ENCODE assay signal across 10 mouse cellular contexts in the genomic region with DNA sequence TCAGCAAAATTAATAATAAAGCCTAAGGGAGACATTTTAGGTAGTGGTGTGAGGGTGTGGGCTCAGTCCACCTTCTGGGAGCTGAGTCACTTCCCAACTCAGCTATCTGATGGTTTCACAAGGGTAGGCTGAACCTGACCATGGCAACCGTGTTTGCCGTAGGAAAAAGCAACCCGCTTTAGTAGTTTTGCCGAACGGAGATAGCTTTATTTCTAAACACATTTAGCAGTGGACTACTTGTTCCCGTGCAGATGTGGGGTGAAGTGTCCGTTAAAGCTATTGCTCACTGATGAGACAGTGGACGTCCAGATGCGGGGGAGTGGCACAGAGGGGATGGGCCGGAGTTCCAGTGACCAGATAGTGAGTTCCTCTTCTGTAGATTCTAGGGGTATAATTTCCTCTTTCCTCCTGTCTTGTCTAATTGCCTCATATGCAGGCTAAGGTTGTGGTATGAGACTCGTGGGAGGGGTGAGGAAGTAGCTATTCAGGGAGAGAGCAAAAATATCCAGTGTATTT.
DNase-seq lines count a peak whose midpoint lies in the region; ATAC-seq and TF ChIP-seq lines count a peak whose summit lies in the region.
"Had no signal": no experiment of that assay in that cellular context is flagged by ENCODE, and none has a peak within 500 bp of the region (broad histone marks: within the 10 kb centered on the region; RNA-seq: fewer than 3 reads in every experiment).

No protein-coding gene starts in this region.

- no peaks in the 10 kb centered on the region for H3K27me3 ChIP-seq in heart, embryonic 12.5 days (replicated peaks)
- no peaks in the 10 kb centered on the region for H3K27me3 ChIP-seq in forebrain, embryonic 13.5 days

- DNase-seq in gastrocnemius, adult 2 months, result no peak
- no peak for DNase-seq in gastrocnemius, postnatal 25 days
- peak; percentile 91 for DNase-seq in 416B (ENCODE audit: low read depth)
- peak; percentile 53 for DNase-seq in lung, postnatal 36 days
- DNase-seq in cerebellum, postnatal 4 days (ENCODE audit: low spot score in 2 of 2), result no peak
- DNase-seq: adrenal gland, adult 8-10 months; gastrocnemius, postnatal 36 days had no signal

- no peaks in the 10 kb centered on the region for H3K9me3 ChIP-seq in heart, embryonic 12.5 days (replicated peaks)
- H3K9me3 ChIP-seq in forebrain, embryonic 13.5 days (replicated peaks), result no peaks in the 10 kb centered on the region

- H3K4me1 ChIP-seq in heart, embryonic 12.5 days (replicated peaks), result peaks cover 22% of the 10 kb centered on the region
- no peaks in the 10 kb centered on the region for H3K4me1 ChIP-seq in forebrain, embryonic 13.5 days

- H3K9ac ChIP-seq in heart, embryonic 12.5 days, result no peak overlapping the region
- H3K9ac ChIP-seq in forebrain, embryonic 13.5 days, result no peak overlapping the region

- no peak overlapping the region for H3K27ac ChIP-seq in gastrocnemius, adult 2 months
- H3K27ac ChIP-seq in heart, embryonic 12.5 days (ENCODE audit: poor library complexity, severe bottlenecking), result no peak overlapping the region
- H3K27ac ChIP-seq in forebrain, embryonic 13.5 days, result no peak overlapping the region

- no peak for TF ChIP-seq CTCF in gastrocnemius, adult 2 months (IDR thresholded peaks at IDR 0.05)

- ATAC-seq in heart, embryonic 12.5 days (ENCODE audit: insufficient number of reproducible peaks, low FRiP score), result peak; percentile 78
- no peak for ATAC-seq in cerebellum, adult (ENCODE audit: insufficient number of reproducible peaks, low FRiP score, low TSS enrichment)
- ATAC-seq in forebrain, embryonic 13.5 days, result no peak

- peak overlapping the region; percentile 37; the same call in 1 of the 2 replicates for H3K4me3 ChIP-seq in gastrocnemius, adult 2 months
- H3K4me3 ChIP-seq in heart, embryonic 12.5 days, result no peak overlapping the region
- no peak overlapping the region for H3K4me3 ChIP-seq in forebrain, embryonic 13.5 days

- WGBS in heart, embryonic 12.5 days, result 61% methylated on average over 11 of the region's 11 CpGs
- 83% methylated on average over 11 of the region's 11 CpGs for WGBS in forebrain, embryonic 13.5 days

- intact Hi-C loops in gastrocnemius, adult 2 months (cut with DNase I), result no loop called here

- H3K4me2 ChIP-seq in heart, embryonic 12.5 days, result peak overlapping the region; percentile 53
- no peak overlapping the region for H3K4me2 ChIP-seq in forebrain, embryonic 13.5 days

- no peaks in the 10 kb centered on the region for H3K36me3 ChIP-seq in heart, embryonic 12.5 days
- no peaks in the 10 kb centered on the region for H3K36me3 ChIP-seq in forebrain, embryonic 13.5 days (ENCODE audit: poor library complexity, severe bottlenecking)

Comparison
In these comparisons a context has a peak if more than half of its experiments do, and no peak if none do; other contexts are left out.
1. DNase-seq: peak in 416B (single experiment) and lung, postnatal 36 days (single experiment); none in gastrocnemius, adult 2 months (single experiment), gastrocnemius, postnatal 25 days (single experiment) and cerebellum, postnatal 4 days (0 of 2).